Mouse (Mus musculus) stomach, postnatal 0 days (tissue): ENCODE measurements around the gene Rhoh.

Experiments used
- CTCF ChIP-seq: IDR thresholded peaks from 2 replicates; pipeline ENCODE4 v1.5.1; 2016; ENCODE audit warnings: antibody characterized with exemption, low read depth, mild to moderate bottlenecking, moderate library complexity
- EP300 ChIP-seq: optimal IDR thresholded peaks from 2 replicates; pipeline ENCODE3; 2016; ENCODE audit warnings: antibody characterized with exemption

DNA sequence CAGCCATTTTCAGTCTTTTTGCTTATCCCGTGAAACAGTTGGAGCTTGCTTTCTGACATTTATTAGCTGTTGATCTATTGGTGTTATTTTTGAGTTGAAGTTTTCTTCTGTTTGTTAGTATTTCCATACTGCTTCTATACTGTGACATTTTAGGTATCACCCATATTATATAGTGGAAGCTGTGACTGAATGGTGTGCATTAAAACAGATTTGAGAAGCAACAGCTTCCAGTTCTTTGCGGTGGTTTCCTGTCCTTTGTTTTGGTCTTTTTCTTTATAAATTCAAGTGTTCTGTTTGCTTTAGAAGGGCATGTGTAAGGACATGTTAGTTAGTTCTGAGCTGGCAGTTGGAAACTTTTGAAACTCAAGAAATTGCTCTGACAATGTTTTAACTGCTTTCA, 32.0 kb upstream of the Rhoh start:
- TF ChIP-seq CTCF, result no peak
- TF ChIP-seq EP300, result no peak
